18 mouse cellular contexts compared by ENCODE assay signal in the genomic region with DNA sequence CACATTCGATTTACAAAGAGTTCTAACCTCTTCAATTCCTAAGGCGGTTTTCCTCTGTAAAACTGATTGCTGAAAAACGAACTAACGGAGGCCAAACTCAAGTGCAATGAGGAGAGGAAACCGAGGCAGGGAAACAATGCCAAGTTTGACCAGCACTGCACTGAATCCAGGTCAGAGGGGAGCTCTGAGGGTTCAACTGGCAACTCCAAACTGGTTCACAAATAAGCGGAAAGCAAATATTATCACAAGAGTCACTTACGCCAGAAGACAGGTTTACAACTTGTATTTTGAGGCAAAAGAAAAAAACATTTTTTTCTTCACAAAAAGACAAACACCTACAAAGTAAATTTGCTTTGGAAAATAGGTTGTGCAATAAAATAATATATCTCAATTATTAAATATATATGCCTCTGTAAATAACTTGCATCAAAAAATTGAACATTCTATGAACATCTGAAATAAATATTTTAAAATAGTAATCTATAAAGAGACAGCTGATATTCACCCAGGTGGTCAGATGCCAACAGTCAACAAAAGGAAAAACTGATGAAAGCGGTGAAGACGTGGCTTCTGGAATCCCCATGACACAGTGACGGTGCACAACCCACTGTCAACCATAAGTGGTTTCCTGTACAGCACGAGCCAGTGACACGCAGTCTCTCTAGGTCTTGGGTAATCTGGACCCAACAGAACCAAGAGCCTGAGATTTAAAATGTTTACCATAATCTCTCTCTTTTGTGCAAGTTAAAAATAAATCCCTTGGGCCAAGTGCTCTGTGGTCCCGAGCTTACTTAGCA.
"Had no signal": no experiment of that assay in that cellular context is flagged by ENCODE, and none has a peak within 500 bp of the region (broad histone marks: within the 10 kb centered on the region; RNA-seq: fewer than 3 reads in every experiment).

No protein-coding gene starts in this region.

- H3K27me3 ChIP-seq: midbrain, embryonic 12.5 days; neural tube, embryonic 13.5 days; neural tube, embryonic 15.5 days had no signal

- H3K9me3 ChIP-seq: midbrain, embryonic 10.5 days; midbrain, embryonic 12.5 days; neural tube, embryonic 13.5 days; neural tube, embryonic 15.5 days had no signal

- H3K4me2 ChIP-seq: lung, embryonic 14.5 days; midbrain, embryonic 12.5 days; neural tube, embryonic 13.5 days; neural tube, embryonic 15.5 days had no signal

- H3K27ac ChIP-seq: midbrain, embryonic 10.5 days; midbrain, embryonic 12.5 days; neural tube, embryonic 13.5 days; neural tube, embryonic 15.5 days had no signal

- DNase-seq: lung, embryonic 14.5 days; lung, postnatal 10 days; lung, postnatal 4 days; midbrain, embryonic 14.5 days; retina, postnatal 1 day; right cerebral cortex, adult 18-20 months; right cerebral cortex, postnatal 25 days; right cerebral cortex, postnatal 4 days; spleen, adult 18-20 months; thymus, adult 18-20 months; thymus, postnatal 14 days; thymus, postnatal 36 days had no signal

- ATAC-seq: midbrain, embryonic 16.5 days had no signal

- H3K4me3 ChIP-seq: midbrain, embryonic 10.5 days; midbrain, embryonic 12.5 days; myocyte; neural tube, embryonic 13.5 days; neural tube, embryonic 15.5 days had no signal

- H3K36me3 ChIP-seq: midbrain, embryonic 10.5 days; midbrain, embryonic 12.5 days; neural tube, embryonic 13.5 days; neural tube, embryonic 15.5 days had no signal

- H3K9ac ChIP-seq: lung, embryonic 14.5 days; midbrain, embryonic 12.5 days; neural tube, embryonic 13.5 days; neural tube, embryonic 15.5 days had no signal

- H3K4me1 ChIP-seq: neural tube, embryonic 13.5 days; neural tube, embryonic 15.5 days had no signal
